Mouse (Mus musculus) retina, postnatal 7 days (tissue): Measurements from ENCODE around the gene Capns2.

Experiments used
- DNase-seq: peaks from one replicate; pipeline ENCODE4 v3.0.0-alpha.2; 2012; ENCODE audit warnings: low read depth, low spot score

The Capns2 gene

GRCm38 (mm10) chr8:92906553-92906952 lies 5.3 kb downstream of the Capns2 start:
- DNase-seq = no peak

GRCm38 (mm10) chr8:92908448-92908847 lies 7.2 kb downstream of the Capns2 start:
- no peak for DNase-seq

GRCm38 (mm10) chr8:92911477-92911876 lies 10.3 kb downstream of the Capns2 start:
- DNase-seq = no peak

DNA sequence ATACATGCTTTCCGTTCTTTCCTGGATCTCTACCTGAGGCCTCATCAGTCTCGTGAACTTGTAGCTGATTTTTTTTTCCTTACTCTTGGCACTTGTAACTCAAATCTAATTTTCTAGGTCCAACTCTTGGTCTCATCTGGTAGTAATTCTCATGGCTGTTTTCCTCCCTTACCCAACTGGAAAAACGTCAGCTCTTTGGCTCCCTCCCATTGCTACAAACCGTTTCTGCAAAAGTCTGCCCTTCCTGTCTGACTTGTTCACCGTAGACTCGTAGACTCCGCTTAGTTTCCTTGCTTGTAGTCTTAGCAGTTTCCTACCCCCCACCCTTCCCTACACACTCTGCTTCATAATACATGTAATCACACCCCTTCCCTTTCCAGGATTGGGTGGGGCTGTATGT lies 12.2 kb downstream of the Capns2 start:
- DNase-seq = no peak

- no peak for DNase-seq
Measured at GRCm38 (mm10) chr8:92916082-92916481, 14.9 kb downstream of the Capns2 start.

DNA sequence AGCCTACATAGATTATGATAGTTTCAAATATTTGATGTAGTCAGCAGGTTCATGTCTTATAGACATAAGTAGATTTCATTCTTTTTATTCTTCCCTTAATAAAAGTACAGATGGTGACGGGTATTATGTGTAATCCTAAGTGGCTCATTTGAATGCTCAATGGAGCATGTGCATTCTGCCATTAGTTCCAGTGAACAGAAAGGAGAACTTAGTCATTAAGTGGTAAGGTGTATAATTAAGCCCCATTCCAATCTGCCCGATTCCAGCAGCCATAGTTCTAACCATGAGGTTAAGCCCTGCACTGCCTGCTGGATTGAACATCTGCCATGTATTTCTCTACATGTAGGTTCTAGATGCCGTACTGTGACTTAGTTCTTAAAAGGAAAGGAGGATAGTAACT lies 20.6 kb downstream of the Capns2 start:
- peak; percentile 21 for DNase-seq

- no peak for DNase-seq
Measured at GRCm38 (mm10) chr8:92928986-92929385, 27.8 kb downstream of the Capns2 start.

DNA sequence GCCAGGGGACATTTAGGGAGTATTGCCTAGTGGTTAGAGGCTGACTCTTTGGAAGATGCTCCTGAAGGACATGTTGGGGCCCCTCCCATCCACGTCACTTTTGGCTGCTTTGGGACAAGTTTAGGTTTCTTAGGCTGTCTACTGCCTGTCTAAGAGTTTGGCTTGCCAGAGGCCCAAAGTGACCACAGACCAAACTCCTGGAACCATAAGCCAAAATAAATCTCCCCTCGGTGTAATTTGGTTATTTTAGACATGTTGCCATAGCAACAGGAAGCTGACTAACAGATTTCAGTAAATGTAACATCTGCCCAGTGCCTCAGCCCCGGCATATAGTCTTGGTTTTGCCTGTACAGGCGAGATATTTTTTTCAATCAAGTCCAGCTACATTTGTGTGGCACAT lies 36.8 kb downstream of the Capns2 start:
- DNase-seq = no peak

DNA sequence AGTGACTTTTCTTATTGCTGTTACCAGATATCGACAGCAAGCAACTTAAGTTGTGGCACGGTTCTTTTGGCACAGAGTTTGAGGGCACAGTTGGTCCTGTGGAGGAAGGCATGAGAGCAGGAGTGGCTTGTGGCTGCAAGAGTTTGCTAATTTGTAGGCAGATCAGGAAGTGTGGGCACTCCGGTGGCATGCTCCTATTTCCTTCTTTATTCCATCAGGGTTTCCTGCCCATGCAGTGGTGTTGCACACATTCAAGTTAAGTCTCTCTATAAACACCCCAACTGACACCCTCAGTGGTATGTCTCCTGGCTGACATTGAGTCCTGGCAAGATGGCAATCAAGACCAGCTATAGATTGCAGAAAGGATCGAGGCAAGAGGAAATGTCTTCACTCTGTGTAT lies 47.9 kb downstream of the Capns2 start:
- no peak for DNase-seq

DNA sequence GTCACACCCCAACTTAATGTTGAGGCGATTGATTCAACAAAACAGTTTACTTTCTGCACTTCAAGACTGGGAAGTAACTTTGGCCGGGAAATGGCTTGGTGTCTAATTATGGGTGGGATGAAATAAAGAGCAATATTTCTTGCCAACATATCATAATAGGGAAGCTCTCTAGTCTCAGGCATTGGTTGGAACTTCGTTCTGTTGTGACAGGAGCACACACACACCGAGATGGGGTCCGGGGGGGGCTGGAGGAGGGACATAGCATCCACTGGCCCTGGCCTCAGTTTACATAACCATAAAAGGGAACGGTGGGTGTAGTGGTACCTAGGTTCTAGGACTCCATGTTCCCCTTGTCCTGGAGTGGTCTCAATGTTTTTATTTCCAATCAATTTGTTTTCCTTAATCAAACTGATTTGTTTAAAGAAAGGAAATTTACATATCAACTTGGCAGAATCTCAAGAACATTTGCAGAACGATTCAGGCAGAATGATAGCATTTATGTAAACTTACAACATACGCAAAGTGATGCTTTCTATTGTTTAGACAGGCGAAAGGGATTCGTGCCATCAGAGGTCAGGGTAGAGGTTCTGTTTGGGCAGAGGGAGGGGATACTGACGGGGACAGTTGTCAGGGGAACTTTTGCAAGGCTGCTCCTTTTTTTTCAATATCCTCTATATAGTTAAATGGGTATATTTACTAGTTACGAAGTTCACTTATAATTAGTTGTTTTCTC lies 49.6 kb downstream of the Capns2 start:
- DNase-seq = no peak
